Mouse (Mus musculus): ENCODE data around the gene Kifc3. TPM values are rescaled to one million over a fixed set of nuclear protein-coding genes. Genes with fewer than 3 reads are reported as not detected.
A peak's percentile ranks its signal among the peaks of the same experiment; 100 is the strongest.
"Not testable (repeated sequence)": the region's sequence is repeated elsewhere in the genome, so short reads cannot be mapped to it uniquely, and the experiment has no call there.

The Kifc3 gene
- polyA plus RNA-seq, 1 experiment = 63.9 TPM

GRCm38 (mm10) chr8:95167726-95168125 lies 34.9 kb downstream of the Kifc3 start:
- Histone ChIP-seq H3K4me1 (ENCODE audit: control insufficient read depth, insufficient read depth, low read length) (no peaks in the 10 kb centered on the region; the same call in 1 of the 2 replicates), H3K27ac (ENCODE audit: control insufficient read depth, insufficient read depth, low read depth, low read length) (no peak overlapping the region), H3K36me3 (ENCODE audit: control insufficient read depth, insufficient read depth, low read length) (no peaks in the 10 kb centered on the region), H3K27me3 (ENCODE audit: control insufficient read depth, insufficient read depth, low read length) (no peaks in the 10 kb centered on the region), H3K4me3 (ENCODE audit: control insufficient read depth, low read depth, low read length) (no peak overlapping the region)
- TF ChIP-seq CTCF (IDR thresholded peaks at IDR 0.05; ENCODE audit: control insufficient read depth, insufficient read depth, insufficient replicate concordance, low read depth, low read length) (no peak), POLR2A (IDR thresholded peaks at IDR 0.05; ENCODE audit: control insufficient read depth, low read depth, low read length) (no peak)

- TF ChIP-seq POLR2A (IDR thresholded peaks at IDR 0.05; ENCODE audit: control insufficient read depth, low read depth, low read length) (no peak), CTCF (IDR thresholded peaks at IDR 0.05; ENCODE audit: control insufficient read depth, insufficient read depth, insufficient replicate concordance, low read depth, low read length) (no peak)
- Histone ChIP-seq H3K36me3 (ENCODE audit: control insufficient read depth, insufficient read depth, low read length) (no peaks in the 10 kb centered on the region), H3K4me3 (ENCODE audit: control insufficient read depth, low read depth, low read length) (no peak overlapping the region), H3K27ac (ENCODE audit: control insufficient read depth, insufficient read depth, low read depth, low read length) (no peak overlapping the region), H3K27me3 (ENCODE audit: control insufficient read depth, insufficient read depth, low read length) (no peaks in the 10 kb centered on the region), H3K4me1 (ENCODE audit: control insufficient read depth, insufficient read depth, low read length) (no peaks in the 10 kb centered on the region; the same call in 1 of the 2 replicates)
Observed at GRCm38 (mm10) chr8:95166400-95166799, 36.2 kb downstream of the Kifc3 start.

- peak overlapping the region; percentile 36 for H3K27ac ChIP-seq (ENCODE audit: control insufficient read depth, insufficient read depth, low read depth, low read length)
Observed at GRCm38 (mm10) chr8:95165923-95166322, 36.7 kb downstream of the Kifc3 start.

GRCm38 (mm10) chr8:95164469-95164868 lies 38.1 kb downstream of the Kifc3 start:
- H3K4me3 ChIP-seq (ENCODE audit: control insufficient read depth, low read depth, low read length) = no peak overlapping the region
- H3K36me3 ChIP-seq (ENCODE audit: control insufficient read depth, insufficient read depth, low read length) = no peaks in the 10 kb centered on the region

More at GRCm38 (mm10) chr8:95165923-95166322, 36.7 kb downstream of the Kifc3 start:
- H3K27me3 ChIP-seq (ENCODE audit: control insufficient read depth, insufficient read depth, low read length) = no peaks in the 10 kb centered on the region
- H3K4me1 ChIP-seq (ENCODE audit: control insufficient read depth, insufficient read depth, low read length) = no peaks in the 10 kb centered on the region; the same call in 1 of the 2 replicates
- no peaks in the 10 kb centered on the region for H3K36me3 ChIP-seq (ENCODE audit: control insufficient read depth, insufficient read depth, low read length)
- H3K4me3 ChIP-seq (ENCODE audit: control insufficient read depth, low read depth, low read length) = no peak overlapping the region
- TF ChIP-seq CTCF (IDR thresholded peaks at IDR 0.05; ENCODE audit: control insufficient read depth, insufficient read depth, insufficient replicate concordance, low read depth, low read length) (no peak), POLR2A (IDR thresholded peaks at IDR 0.05; ENCODE audit: control insufficient read depth, low read depth, low read length) (no peak)

GRCm38 (mm10) chr8:95163969-95164368 lies 38.6 kb downstream of the Kifc3 start:
- not testable (repeated sequence) for H3K4me1 ChIP-seq (ENCODE audit: control insufficient read depth, insufficient read depth, low read length); H3K4me3 ChIP-seq (ENCODE audit: control insufficient read depth, low read depth, low read length); H3K27ac ChIP-seq (ENCODE audit: control insufficient read depth, insufficient read depth, low read depth, low read length); H3K36me3 ChIP-seq (ENCODE audit: control insufficient read depth, insufficient read depth, low read length); H3K27me3 ChIP-seq (ENCODE audit: control insufficient read depth, insufficient read depth, low read length)

More at GRCm38 (mm10) chr8:95164469-95164868, 38.1 kb downstream of the Kifc3 start:
- no peaks in the 10 kb centered on the region; the same call in 1 of the 2 replicates for H3K4me1 ChIP-seq (ENCODE audit: control insufficient read depth, insufficient read depth, low read length)
- H3K27ac ChIP-seq (ENCODE audit: control insufficient read depth, insufficient read depth, low read depth, low read length) = no peak overlapping the region
- no peaks in the 10 kb centered on the region for H3K27me3 ChIP-seq (ENCODE audit: control insufficient read depth, insufficient read depth, low read length)
- TF ChIP-seq CTCF (IDR thresholded peaks at IDR 0.05; ENCODE audit: control insufficient read depth, insufficient read depth, insufficient replicate concordance, low read depth, low read length) (no peak), POLR2A (IDR thresholded peaks at IDR 0.05; ENCODE audit: control insufficient read depth, low read depth, low read length) (no peak)

DNA sequence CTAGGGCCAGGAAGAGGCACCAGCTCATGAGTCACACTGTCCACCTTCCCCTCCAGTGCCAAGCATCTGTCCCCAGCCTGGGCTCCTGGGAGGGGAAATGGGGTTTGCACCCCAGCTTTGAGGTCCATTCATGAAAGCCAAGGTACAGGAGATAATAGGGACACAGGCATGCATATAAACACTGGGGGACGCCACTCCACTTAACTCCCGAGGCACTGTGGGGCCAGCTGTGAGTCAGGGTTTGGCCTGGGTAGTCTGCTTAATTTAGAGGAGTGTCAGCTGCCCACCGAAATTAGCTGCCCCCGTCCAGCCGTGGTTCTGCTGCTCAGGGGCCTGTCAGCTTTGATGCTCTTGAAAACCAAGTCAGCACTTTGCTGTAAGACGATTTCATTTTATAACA lies 39.8 kb downstream of the Kifc3 start:
- Histone ChIP-seq H3K27me3 (ENCODE audit: control insufficient read depth, insufficient read depth, low read length) (no peaks in the 10 kb centered on the region), H3K4me3 (ENCODE audit: control insufficient read depth, low read depth, low read length) (no peak overlapping the region), H3K27ac (ENCODE audit: control insufficient read depth, insufficient read depth, low read depth, low read length) (no peak overlapping the region), H3K36me3 (ENCODE audit: control insufficient read depth, insufficient read depth, low read length) (no peaks in the 10 kb centered on the region), H3K4me1 (ENCODE audit: control insufficient read depth, insufficient read depth, low read length) (no peaks in the 10 kb centered on the region; the same call in 1 of the 2 replicates)
- no peak for TF ChIP-seq CTCF (IDR thresholded peaks at IDR 0.05; ENCODE audit: control insufficient read depth, insufficient read depth, insufficient replicate concordance, low read depth, low read length)
- no peak for TF ChIP-seq POLR2A (IDR thresholded peaks at IDR 0.05; ENCODE audit: control insufficient read depth, low read depth, low read length)

GRCm38 (mm10) chr8:95159344-95159743 lies 43.3 kb downstream of the Kifc3 start:
- H3K27ac ChIP-seq (ENCODE audit: control insufficient read depth, insufficient read depth, low read depth, low read length) = no peak overlapping the region
- H3K27me3 ChIP-seq (ENCODE audit: control insufficient read depth, insufficient read depth, low read length) = no peaks in the 10 kb centered on the region
- TF ChIP-seq CTCF (IDR thresholded peaks at IDR 0.05; ENCODE audit: control insufficient read depth, insufficient read depth, insufficient replicate concordance, low read depth, low read length) (no peak), POLR2A (IDR thresholded peaks at IDR 0.05; ENCODE audit: control insufficient read depth, low read depth, low read length) (no peak)
- no peak overlapping the region for H3K4me3 ChIP-seq (ENCODE audit: control insufficient read depth, low read depth, low read length)
- no peaks in the 10 kb centered on the region for H3K36me3 ChIP-seq (ENCODE audit: control insufficient read depth, insufficient read depth, low read length)
- no peaks in the 10 kb centered on the region for H3K4me1 ChIP-seq (ENCODE audit: control insufficient read depth, insufficient read depth, low read length)

GRCm38 (mm10) chr8:95158654-95159053 lies 44.0 kb downstream of the Kifc3 start:
- Histone ChIP-seq H3K36me3 (ENCODE audit: control insufficient read depth, insufficient read depth, low read length) (no peaks in the 10 kb centered on the region), H3K4me1 (ENCODE audit: control insufficient read depth, insufficient read depth, low read length) (no peaks in the 10 kb centered on the region), H3K27ac (ENCODE audit: control insufficient read depth, insufficient read depth, low read depth, low read length) (no peak overlapping the region), H3K27me3 (ENCODE audit: control insufficient read depth, insufficient read depth, low read length) (no peaks in the 10 kb centered on the region), H3K4me3 (ENCODE audit: control insufficient read depth, low read depth, low read length) (no peak overlapping the region)
- no peak for TF ChIP-seq CTCF (IDR thresholded peaks at IDR 0.05; ENCODE audit: control insufficient read depth, insufficient read depth, insufficient replicate concordance, low read depth, low read length)
- TF ChIP-seq POLR2A (IDR thresholded peaks at IDR 0.05; ENCODE audit: control insufficient read depth, low read depth, low read length) = no peak

All from testis, adult 2 months (tissue).